Mouse (Mus musculus) lung, embryonic 15.5 days (tissue): ENCODE results near the gene Ubac2. TPM values are rescaled to one million over a fixed set of nuclear protein-coding genes. Genes with fewer than 3 reads are reported as not detected.
A peak's percentile ranks its signal among the peaks of the same experiment; 100 is the strongest.

ENCODE experiments used
- ATAC-seq: fragments of 200-750 bp; cut with Nextera tagmentation; 2 replicates; pipeline ENCODE4 v1.8.0; 2017; ENCODE audit warnings: moderate number of reproducible peaks, borderline replicate concordance; ENCODE audit not compliant: low FRiP score, low TSS enrichment; ENCODE audit errors: extremely low read depth
- H3K27ac ChIP-seq: fragments of 300-500 bp; sonication (generic); 2 replicates; pipeline ENCODE4 v1.5.1; 2015; ENCODE audit warnings: moderate library complexity, mild to moderate bottlenecking, inconsistent platforms
- H3K27me3 ChIP-seq: fragments of 300-500 bp; sonication (generic); 2 replicates; pipeline ENCODE4 v1.6.1; 2015; ENCODE audit warnings: inconsistent platforms
- H3K36me3 ChIP-seq: fragments of 300-500 bp; sonication (generic); 2 replicates; pipeline ENCODE4 v1.6.1; 2015; ENCODE audit warnings: inconsistent platforms
- H3K4me1 ChIP-seq: fragments of 300-500 bp; sonication (generic); 2 replicates; pipeline ENCODE4 v1.6.1; 2015; ENCODE audit warnings: inconsistent platforms
- H3K4me2 ChIP-seq: fragments of 300-500 bp; sonication (generic); 2 replicates; pipeline ENCODE4 v1.6.1; 2015; ENCODE audit warnings: inconsistent platforms, mild to moderate bottlenecking, moderate library complexity
- H3K4me3 ChIP-seq: fragments of 300-500 bp; sonication (generic); 2 replicates; pipeline ENCODE4 v1.5.1; 2015; ENCODE audit warnings: mild to moderate bottlenecking, inconsistent platforms
- H3K9ac ChIP-seq: fragments of 300-500 bp; sonication (generic); 2 replicates; pipeline ENCODE4 v1.6.1; 2015; ENCODE audit warnings: inconsistent platforms
- H3K9me3 ChIP-seq: fragments of 300-500 bp; sonication (generic); 2 replicates; pipeline ENCODE4 v1.6.1; 2016; ENCODE audit warnings: inconsistent platforms
- WGBS: fragments of 180-500 bp; shearing (Covaris S2); methylation state at CpG from one replicate; pipeline ENCODE4 v1.1.7; 2015; 5-methylcytosine and 5-hydroxymethylcytosine counted together
- polyA plus RNA-seq: library from polyadenylated mRNA; unstranded; fragments of >200 nt; fragmentation: Nextera tagmentation; extraction: Ambion mirVana; gene quantifications from 2 replicates; pipeline ENCODE4 v1.2.1, GENCODE M21; 2015

The Ubac2 gene
- polyA plus RNA-seq, 1 experiment from 2014 or later: 60.4 TPM

- no peaks in the 10 kb centered on the region for H3K9me3 ChIP-seq
- H3K27ac ChIP-seq: peak overlapping the region; percentile 28
- H3K27me3 ChIP-seq: no peaks in the 10 kb centered on the region
- H3K36me3 ChIP-seq: no peaks in the 10 kb centered on the region
- H3K4me3 ChIP-seq: no peak overlapping the region
- WGBS: 41% methylated on average over 8 of the region's 8 CpGs
- no peak overlapping the region for H3K4me2 ChIP-seq
- no peak overlapping the region for H3K9ac ChIP-seq
- no peak for ATAC-seq
- peaks cover 16% of the 10 kb centered on the region for H3K4me1 ChIP-seq
Measured at GRCm38 (mm10) chr14:121928375-121929137, 50.1 kb downstream of the Ubac2 start.

- H3K9ac ChIP-seq: no peak overlapping the region
- H3K27ac ChIP-seq: peak overlapping the region; percentile 28
- no peak for ATAC-seq
Measured at GRCm38 (mm10) chr14:121929243-121929951, 51.0 kb downstream of the Ubac2 start.

GRCm38 (mm10) chr14:121930731-121931383, 52.4 kb downstream of the Ubac2 start:
- no peak overlapping the region for H3K27ac ChIP-seq
- ATAC-seq: no peak
- H3K4me2 ChIP-seq: no peak overlapping the region
- H3K36me3 ChIP-seq: no peaks in the 10 kb centered on the region
- H3K4me1 ChIP-seq: peaks cover 9% of the 10 kb centered on the region; the same call in 1 of the 2 replicates
- H3K4me3 ChIP-seq: no peak overlapping the region
- H3K9me3 ChIP-seq: no peaks in the 10 kb centered on the region
- no peak overlapping the region for H3K9ac ChIP-seq
- 70% methylated on average over 7 of the region's 7 CpGs for WGBS
- H3K27me3 ChIP-seq: no peaks in the 10 kb centered on the region

More at GRCm38 (mm10) chr14:121929243-121929951, 51.0 kb downstream of the Ubac2 start:
- Histone ChIP-seq H3K27me3 (no peaks in the 10 kb centered on the region), H3K9me3 (no peaks in the 10 kb centered on the region), H3K4me3 (no peak overlapping the region), H3K36me3 (no peaks in the 10 kb centered on the region), H3K4me2 (no peak overlapping the region), H3K4me1 (peaks cover 16% of the 10 kb centered on the region)
- 48% methylated on average over 12 of the region's 12 CpGs for WGBS

- no peak for ATAC-seq
- H3K27ac ChIP-seq: no peak overlapping the region
- no peak overlapping the region for H3K4me2 ChIP-seq
- peaks cover 9% of the 10 kb centered on the region; the same call in 1 of the 2 replicates for H3K4me1 ChIP-seq
- no peak overlapping the region for H3K4me3 ChIP-seq
- no peaks in the 10 kb centered on the region for H3K27me3 ChIP-seq
- WGBS: 88% methylated on average over 3 of the region's 3 CpGs
- no peaks in the 10 kb centered on the region for H3K9me3 ChIP-seq
- no peak overlapping the region for H3K9ac ChIP-seq
- H3K36me3 ChIP-seq: no peaks in the 10 kb centered on the region
Measured at GRCm38 (mm10) chr14:121931594-121931993, 53.2 kb downstream of the Ubac2 start.

GRCm38 (mm10) chr14:121932180-121932579, 53.8 kb downstream of the Ubac2 start:
- H3K4me1 ChIP-seq: peaks cover 9% of the 10 kb centered on the region; the same call in 1 of the 2 replicates
- ATAC-seq: no peak
- no peaks in the 10 kb centered on the region for H3K9me3 ChIP-seq
- H3K27me3 ChIP-seq: no peaks in the 10 kb centered on the region
- no peak overlapping the region for H3K4me2 ChIP-seq
- no peaks in the 10 kb centered on the region for H3K36me3 ChIP-seq
- no peak overlapping the region for H3K4me3 ChIP-seq
- H3K9ac ChIP-seq: no peak overlapping the region
- H3K27ac ChIP-seq: no peak overlapping the region
- WGBS: 82% methylated on average over 4 of the region's 4 CpGs

GRCm38 (mm10) chr14:121933906-121934596, 55.6 kb downstream of the Ubac2 start:
- H3K27ac ChIP-seq: no peak overlapping the region
- H3K4me2 ChIP-seq: no peak overlapping the region
- 0 out of 2 replicates have a peak, but pooled peaks have one; percentile 11 for ATAC-seq
- H3K27me3 ChIP-seq: no peaks in the 10 kb centered on the region
- H3K4me3 ChIP-seq: no peak overlapping the region
- H3K36me3 ChIP-seq: no peaks in the 10 kb centered on the region
- H3K4me1 ChIP-seq: 0 out of 2 replicates have a peak, but pooled peaks cover 4% of the 10 kb centered on the region
- no peak overlapping the region for H3K9ac ChIP-seq
- H3K9me3 ChIP-seq: no peaks in the 10 kb centered on the region
- 74% methylated on average over 7 of the region's 7 CpGs for WGBS

- ATAC-seq: no peak
- Histone ChIP-seq H3K4me3 (no peak overlapping the region), H3K4me2 (no peak overlapping the region), H3K36me3 (no peaks in the 10 kb centered on the region), H3K9ac (no peak overlapping the region), H3K4me1 (0 out of 2 replicates have a peak, but pooled peaks cover 4% of the 10 kb centered on the region), H3K27me3 (no peaks in the 10 kb centered on the region), H3K27ac (no peak overlapping the region), H3K9me3 (no peaks in the 10 kb centered on the region)
- 61% methylated on average over 5 of the region's 5 CpGs for WGBS
Measured at GRCm38 (mm10) chr14:121934597-121934946, 56.2 kb downstream of the Ubac2 start.

- H3K4me1 ChIP-seq: 0 out of 2 replicates have a peak, but pooled peaks cover 4% of the 10 kb centered on the region
- H3K27me3 ChIP-seq: no peaks in the 10 kb centered on the region
- no peak overlapping the region for H3K27ac ChIP-seq
- H3K9ac ChIP-seq: no peak overlapping the region
- H3K36me3 ChIP-seq: no peaks in the 10 kb centered on the region
- 96% methylated on average over 4 of the region's 4 CpGs for WGBS
- no peak overlapping the region for H3K4me3 ChIP-seq
- no peak overlapping the region for H3K4me2 ChIP-seq
- no peak for ATAC-seq
- H3K9me3 ChIP-seq: no peaks in the 10 kb centered on the region
Measured at GRCm38 (mm10) chr14:121936356-121936755, 57.9 kb downstream of the Ubac2 start.

- Histone ChIP-seq H3K27me3 (no peaks in the 10 kb centered on the region), H3K4me2 (no peak overlapping the region), H3K9ac (no peak overlapping the region), H3K27ac (no peak overlapping the region), H3K4me1 (0 out of 2 replicates have a peak, but pooled peaks cover 4% of the 10 kb centered on the region), H3K4me3 (no peak overlapping the region), H3K9me3 (no peaks in the 10 kb centered on the region), H3K36me3 (no peaks in the 10 kb centered on the region)
- 71% methylated on average over 8 of the region's 8 CpGs for WGBS
- ATAC-seq: no peak
Measured at GRCm38 (mm10) chr14:121936856-121937255, 58.4 kb downstream of the Ubac2 start.

GRCm38 (mm10) chr14:121937601-121938255, 59.3 kb downstream of the Ubac2 start:
- H3K4me3 ChIP-seq: no peak overlapping the region
- 64% methylated on average over 11 of the region's 11 CpGs for WGBS
- H3K27me3 ChIP-seq: no peaks in the 10 kb centered on the region
- H3K9me3 ChIP-seq: no peaks in the 10 kb centered on the region
- ATAC-seq: no peak
- 0 out of 2 replicates have a peak, but pooled peaks cover 4% of the 10 kb centered on the region for H3K4me1 ChIP-seq
- H3K9ac ChIP-seq: no peak overlapping the region
- H3K36me3 ChIP-seq: no peaks in the 10 kb centered on the region
- H3K4me2 ChIP-seq: no peak overlapping the region
- no peak overlapping the region for H3K27ac ChIP-seq
